11 mouse cellular contexts compared by ENCODE assay signal in genomic region chr8:83624739-83625138, GRCm38 (mm10). TPM values are rescaled to one million over a fixed set of nuclear protein-coding genes. Genes with fewer than 3 reads are reported as not detected.
A peak's percentile ranks its signal among the peaks of the same experiment; 100 is the strongest.
DNase-seq lines count a peak whose midpoint lies in the region; ATAC-seq and TF ChIP-seq lines count a peak whose summit lies in the region.
"Had no signal": no experiment of that assay in that cellular context is flagged by ENCODE, and none has a peak within 500 bp of the region (broad histone marks: within the 10 kb centered on the region; RNA-seq: fewer than 3 reads in every experiment).

No protein-coding gene starts in this region.

- H3K27me3 ChIP-seq in forebrain, embryonic 12.5 days: no peaks in the 10 kb centered on the region
- H3K27me3 ChIP-seq: limb, embryonic 13.5 days; Patski had no signal

- H3K4me3 ChIP-seq in gastrocnemius, adult 2 months: no peak overlapping the region
- no peak overlapping the region for H3K4me3 ChIP-seq in forebrain, embryonic 12.5 days (replicated peaks)
- H3K4me3 ChIP-seq: forebrain, embryonic 10.5 days; limb, embryonic 13.5 days had no signal

- H3K27ac ChIP-seq in gastrocnemius, adult 2 months: no peak overlapping the region
- H3K27ac ChIP-seq in forebrain, embryonic 12.5 days: no peak overlapping the region
- H3K27ac ChIP-seq: forebrain, embryonic 10.5 days; limb, embryonic 13.5 days had no signal

- H3K4me2 ChIP-seq in forebrain, embryonic 12.5 days: no peak overlapping the region
- H3K4me2 ChIP-seq: limb, embryonic 13.5 days had no signal

- no peak for DNase-seq in gastrocnemius, adult 2 months
- DNase-seq in gastrocnemius, postnatal 14 days: no peak
- peak; percentile 21 for DNase-seq in CD4-positive helper T cell, adult 2 months (ENCODE audit: low read depth, low spot score)
- peak; percentile 40 to 67 for DNase-seq in cerebellum, postnatal 25 days
- peak; percentile 55 to 65 for DNase-seq in kidney, postnatal 4 days
- no peak for DNase-seq in spleen, postnatal 36 days (ENCODE audit: low spot score in 2 of 2)
- no peak for DNase-seq in layer of hippocampus, postnatal 36 days

- 37% methylated on average over 3 of the region's 3 CpGs for WGBS in forebrain, embryonic 12.5 days

- no peaks in the 10 kb centered on the region for H3K9me3 ChIP-seq in forebrain, embryonic 12.5 days
- H3K9me3 ChIP-seq: forebrain, embryonic 10.5 days; limb, embryonic 13.5 days had no signal

- H3K9ac ChIP-seq in forebrain, embryonic 12.5 days: no peak overlapping the region
- H3K9ac ChIP-seq: limb, embryonic 13.5 days had no signal

- intact Hi-C loops in gastrocnemius, adult 2 months (cut with DNase I): loop anchor here (10.0 kb wide), 2 partner anchors 180 to 730 kb away; no protein-coding TSS in a partner anchor
- intact Hi-C loops in gastrocnemius, postnatal 14 days (cut with DNase I; ENCODE audit: low total_unique reads): no loop called here

- peak; percentile 64 for TF ChIP-seq CTCF in gastrocnemius, adult 2 months (IDR thresholded peaks at IDR 0.05)

- peaks cover 4% of the 10 kb centered on the region; the same call in 1 of the 2 replicates for H3K4me1 ChIP-seq in forebrain, embryonic 12.5 days

- no peaks in the 10 kb centered on the region for H3K36me3 ChIP-seq in forebrain, embryonic 12.5 days (replicated peaks)
- H3K36me3 ChIP-seq: forebrain, embryonic 10.5 days; limb, embryonic 13.5 days had no signal

- no peak for ATAC-seq in forebrain, embryonic 12.5 days (ENCODE audit: low FRiP score)
- ATAC-seq: Patski had no signal

RNA-seq across cellular contexts. Expression of gene Dnajb1, which starts 16.7 kb away (rescaled TPM):
- 10 to 100 TPM in 1 of 2 experiments, 1 to 10 TPM in 1; 3.6 to 11.8 TPM for total RNA-seq in gastrocnemius, adult 2 months (2021)
- total RNA-seq in gastrocnemius, postnatal 14 days (2021): 1 to 10 TPM; 7.0 to 7.4 TPM
- 10 to 100 TPM; 46.3 to 51.8 TPM for total RNA-seq in layer of hippocampus, postnatal 36 days (2021)
- 63.0 and 67.3 TPM in 2 replicates for polyA plus RNA-seq in forebrain, embryonic 12.5 days (2016; fragmentation: Nextera tagmentation; extraction: Ambion mirVana)

RNA-seq across cellular contexts. Expression of gene Tecr, which starts 17.0 kb away (rescaled TPM):
- 100 to 1,000 TPM; 416 to 566 TPM for total RNA-seq in gastrocnemius, adult 2 months (2021)
- total RNA-seq in gastrocnemius, postnatal 14 days (2021): 100 to 1,000 TPM; 474 to 504 TPM
- 100 to 1,000 TPM; 511 to 514 TPM for total RNA-seq in layer of hippocampus, postnatal 36 days (2021)
- polyA plus RNA-seq in forebrain, embryonic 12.5 days (2016; fragmentation: Nextera tagmentation; extraction: Ambion mirVana): 541 and 550 TPM in 2 replicates

RNA-seq across cellular contexts. Expression of gene Gipc1, which starts 27.7 kb away (rescaled TPM):
- total RNA-seq in gastrocnemius, adult 2 months (2021): 10 to 100 TPM; 17.8 to 20.3 TPM
- total RNA-seq in gastrocnemius, postnatal 14 days (2021): 10 to 100 TPM; 25.4 to 26.6 TPM
- 10 to 100 TPM; 56.9 to 58.1 TPM for total RNA-seq in layer of hippocampus, postnatal 36 days (2021)
- polyA plus RNA-seq in forebrain, embryonic 12.5 days (2016; fragmentation: Nextera tagmentation; extraction: Ambion mirVana): 201 and 214 TPM in 2 replicates

RNA-seq across cellular contexts. Expression of gene Ptger1, which starts 41.7 kb away (rescaled TPM):
- under 1 TPM; 0.08 to 0.39 TPM for total RNA-seq in gastrocnemius, adult 2 months (2021)
- total RNA-seq in gastrocnemius, postnatal 14 days (2021): under 1 TPM; 0.13 to 0.49 TPM
- total RNA-seq in layer of hippocampus, postnatal 36 days (2021): 1 to 10 TPM in 1 of 2 experiments, under 1 TPM in 1; 1.00 to 1.4 TPM
- 0.91 and 0.96 TPM in 2 replicates for polyA plus RNA-seq in forebrain, embryonic 12.5 days (2016; fragmentation: Nextera tagmentation; extraction: Ambion mirVana)

RNA-seq across cellular contexts. Expression of gene Ndufb7, which starts 58.3 kb away (rescaled TPM):
- 100 to 1,000 TPM; 282 to 397 TPM for total RNA-seq in gastrocnemius, adult 2 months (2021)
- total RNA-seq in gastrocnemius, postnatal 14 days (2021): 100 to 1,000 TPM; 439 to 462 TPM
- total RNA-seq in layer of hippocampus, postnatal 36 days (2021): 100 to 1,000 TPM; 147 to 150 TPM
- polyA plus RNA-seq in forebrain, embryonic 12.5 days (2016; fragmentation: Nextera tagmentation; extraction: Ambion mirVana): 356 and 359 TPM in 2 replicates

Comparison
In these comparisons a context has a peak if more than half of its experiments do, and no peak if none do; other contexts are left out.
1. DNase-seq: peak in CD4-positive helper T cell, adult 2 months (single experiment), cerebellum, postnatal 25 days (2 of 2) and kidney, postnatal 4 days (2 of 2); none in gastrocnemius, adult 2 months (single experiment), gastrocnemius, postnatal 14 days (single experiment), spleen, postnatal 36 days (0 of 2) and layer of hippocampus, postnatal 36 days (0 of 2).